Mouse (Mus musculus): ENCODE measurements around the gene Cops3. TPM values are rescaled to one million over a fixed set of nuclear protein-coding genes. Genes with fewer than 3 reads are reported as not detected.

Cops3 gene
- total RNA-seq, 2 experiments from 2014 or later, result 64.3 to 70.6 TPM

GRCm38 (mm10) chr11:59782091-59782590 is 57.5 kb downstream of the Cops3 start:
- intact Hi-C loops (cut with DNase I), result loop anchor here (10.0 kb wide), 1 partner anchor 257 kb away; the partner anchor contains the start of gene Zkscan17
- DNase-seq (ENCODE audit: low spot score in 2 of 2), result no peak

- no peak for DNase-seq (ENCODE audit: low spot score in 2 of 2)
- intact Hi-C loops (cut with DNase I), result loop anchor here (10.0 kb wide), 1 partner anchor 255 kb away; the partner anchor contains the start of gene Zkscan17
These were observed 59.4 kb downstream of the Cops3 start for GRCm38 (mm10) chr11:59780241-59780640.

GRCm38 (mm10) chr11:59779406-59779805 is 60.2 kb downstream of the Cops3 start:
- intact Hi-C loops (cut with DNase I), result loop anchor here (5.0 kb wide), 1 partner anchor 157 kb away; no protein-coding TSS in a partner anchor
- no peak for DNase-seq (ENCODE audit: low spot score in 2 of 2)

- no peak for DNase-seq (ENCODE audit: low spot score in 2 of 2)
- intact Hi-C loops (cut with DNase I), result loop anchor here (5.0 kb wide), 1 partner anchor 157 kb away; no protein-coding TSS in a partner anchor
These were observed 60.8 kb downstream of the Cops3 start for GRCm38 (mm10) chr11:59778874-59779223.

- DNase-seq (ENCODE audit: low spot score in 2 of 2), result peak; percentile 36 to 55
- intact Hi-C loops (cut with DNase I), result loop anchor here (5.0 kb wide), 1 partner anchor 156 kb away; no protein-coding TSS in a partner anchor
These were observed 61.3 kb downstream of the Cops3 start for GRCm38 (mm10) chr11:59778181-59778873.

GRCm38 (mm10) chr11:59777259-59777658 is 62.4 kb downstream of the Cops3 start:
- intact Hi-C loops (cut with DNase I), result loop anchor here (5.0 kb wide), 1 partner anchor 155 kb away; no protein-coding TSS in a partner anchor
- no peak for DNase-seq (ENCODE audit: low spot score in 2 of 2)

GRCm38 (mm10) chr11:59775435-59776148 is 64.0 kb downstream of the Cops3 start:
- no peak for DNase-seq (ENCODE audit: low spot score in 2 of 2)
- intact Hi-C loops (cut with DNase I), result loop anchor here (5.0 kb wide), 1 partner anchor 153 kb away; no protein-coding TSS in a partner anchor

- intact Hi-C loops (cut with DNase I), result no loop called here
- no peak for DNase-seq (ENCODE audit: low spot score in 2 of 2)
These were observed 65.1 kb downstream of the Cops3 start for GRCm38 (mm10) chr11:59774522-59774921.

GRCm38 (mm10) chr11:59772902-59773301 is 66.7 kb downstream of the Cops3 start:
- intact Hi-C loops (cut with DNase I), result no loop called here
- DNase-seq (ENCODE audit: low spot score in 2 of 2), result no peak

GRCm38 (mm10) chr11:59772291-59772690 is 67.3 kb downstream of the Cops3 start:
- DNase-seq (ENCODE audit: low spot score in 2 of 2), result no peak
- intact Hi-C loops (cut with DNase I), result no loop called here

GRCm38 (mm10) chr11:59770753-59771152 is 68.9 kb downstream of the Cops3 start:
- intact Hi-C loops (cut with DNase I), result no loop called here
- no peak for DNase-seq (ENCODE audit: low spot score in 2 of 2)

GRCm38 (mm10) chr11:59769738-59770137 is 69.9 kb downstream of the Cops3 start:
- DNase-seq (ENCODE audit: low spot score in 2 of 2), result no peak
- intact Hi-C loops (cut with DNase I), result no loop called here

GRCm38 (mm10) chr11:59769307-59769706 is 70.3 kb downstream of the Cops3 start:
- intact Hi-C loops (cut with DNase I), result no loop called here
- no peak for DNase-seq (ENCODE audit: low spot score in 2 of 2)

Other genes with a start within 250 kb of the Cops3 start
- not detected for gene Olfr223, start 246.5 kb downstream of the Cops3 start, total RNA-seq (2021)
- 100 to 1,000 TPM; 293 to 299 TPM for gene Mprip, start 178.5 kb downstream of the Cops3 start, total RNA-seq (2021)
- gene Pld6, start 52.2 kb downstream of the Cops3 start, total RNA-seq (2021), result 1 to 10 TPM in 1 of 2 experiments, under 1 TPM in 1; 0.81 to 1.1 TPM
- 10 to 100 TPM; 48.6 to 48.9 TPM for gene Flcn, start 29.8 kb downstream of the Cops3 start, total RNA-seq (2021)
- 10 to 100 TPM; 53.6 to 59.0 TPM for gene Nt5m, start 391 bp downstream of the Cops3 start, total RNA-seq (2021)
- gene Med9, start 108.4 kb upstream of the Cops3 start, total RNA-seq (2021), result 10 to 100 TPM; 37.4 to 46.0 TPM
- gene Rasd1, start 125.1 kb upstream of the Cops3 start, total RNA-seq (2021), result 10 to 100 TPM in 1 of 2 experiments, 1 to 10 TPM in 1; 8.1 to 11.3 TPM
- gene Pemt, start 206.7 kb upstream of the Cops3 start, total RNA-seq (2021), result 1 to 10 TPM; 2.9 to 6.3 TPM

Data from left cerebral cortex, postnatal 36 days (tissue).